Mouse (Mus musculus) embryonic facial prominence, embryonic 14.5 days (tissue): ENCODE results near the gene Kcnh5. TPM values are rescaled to one million over a fixed set of nuclear protein-coding genes. Genes with fewer than 3 reads are reported as not detected.

Experiments used
- ATAC-seq: fragments of 200-750 bp; cut with Nextera tagmentation; 2 replicates; pipeline ENCODE4 v1.8.0; 2017; ENCODE audit warnings: low read depth, moderate number of reproducible peaks, moderate TSS enrichment
- DNase-seq: peaks from one replicate; pipeline ENCODE4 v3.0.0-alpha.2; 2015; ENCODE audit warnings: low spot score
- H3K27ac ChIP-seq: fragments of 300-500 bp; sonication (generic); replicated peaks from 2 replicates; pipeline ENCODE4 v1.5.1; 2014; ENCODE audit warnings: low read depth, mild to moderate bottlenecking, low read length, moderate library complexity
- H3K27me3 ChIP-seq: fragments of 300-500 bp; sonication (generic); replicated peaks from 2 replicates; pipeline ENCODE4 v1.6.1; 2014; ENCODE audit warnings: low read length; ENCODE audit not compliant: control insufficient read depth, insufficient read depth
- H3K36me3 ChIP-seq: fragments of 300-500 bp; sonication (generic); 2 replicates; pipeline ENCODE4 v1.6.1; 2014; ENCODE audit warnings: low read length, mixed read lengths; ENCODE audit not compliant: control insufficient read depth, insufficient read depth
- H3K4me1 ChIP-seq: fragments of 300-500 bp; sonication (generic); 2 replicates; pipeline ENCODE4 v1.6.1; 2014; ENCODE audit warnings: antibody characterized with exemption, low read length; ENCODE audit not compliant: control insufficient read depth, insufficient read depth
- H3K4me2 ChIP-seq: fragments of 300-500 bp; sonication (generic); 2 replicates; pipeline ENCODE4 v1.6.1; 2014; ENCODE audit warnings: low read depth, mild to moderate bottlenecking, low read length, moderate library complexity, mixed read lengths
- H3K4me3 ChIP-seq: fragments of 300-500 bp; sonication (generic); 2 replicates; pipeline ENCODE4 v1.5.1; 2014; ENCODE audit warnings: low read depth, mild to moderate bottlenecking, low read length
- H3K9ac ChIP-seq: fragments of 300-500 bp; sonication (generic); 2 replicates; pipeline ENCODE4 v1.6.1; 2014; ENCODE audit warnings: low read depth, mild to moderate bottlenecking, low read length, moderate library complexity, mixed read lengths
- H3K9me3 ChIP-seq: fragments of 300-500 bp; sonication (generic); 2 replicates; pipeline ENCODE4 v1.6.1; 2016; ENCODE audit warnings: low read length; ENCODE audit not compliant: control insufficient read depth
- WGBS: fragments of 180-500 bp; shearing (Covaris S2); extraction: QIAGEN DNeasy Blood & Tissue Kit; methylation state at CpG from one replicate; pipeline ENCODE4 v1.1.7; 2014; 5-methylcytosine and 5-hydroxymethylcytosine counted together
- polyA plus RNA-seq: library from polyadenylated mRNA; unstranded; fragments of >200 nt; fragmentation: Nextera tagmentation; extraction: Ambion mirVana; gene quantifications from 2 replicates; pipeline ENCODE4 v1.2.1, GENCODE M21; 2014

The Kcnh5 gene
- polyA plus RNA-seq, 1 experiment from 2014 or later: 0.45 TPM

DNA sequence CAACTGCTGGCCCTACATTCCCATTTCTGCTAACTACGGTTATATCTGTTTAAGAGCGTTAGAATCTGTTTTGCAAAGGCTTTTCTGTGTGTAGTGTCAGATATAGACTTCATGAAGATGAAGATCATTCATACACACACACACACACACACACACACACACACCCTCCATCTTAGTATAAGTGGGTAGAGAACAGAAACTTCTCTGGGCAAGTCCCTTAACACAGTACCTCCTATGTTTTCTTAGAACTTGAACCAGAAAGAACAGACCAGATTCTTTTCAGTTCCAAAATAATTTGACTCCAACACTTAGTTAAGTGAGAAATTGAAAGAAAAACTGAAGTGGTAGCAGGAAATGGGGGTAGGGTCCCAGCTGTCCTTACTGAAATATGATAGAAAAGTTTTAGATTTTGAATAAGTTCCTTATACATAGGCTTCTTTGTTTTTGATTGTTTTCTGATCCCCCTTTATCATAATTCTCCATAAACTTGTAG lies 24.0 kb downstream of the Kcnh5 start:
- Histone ChIP-seq H3K4me2 (no peak overlapping the region), H3K36me3 (no peaks in the 10 kb centered on the region)
- ATAC-seq: no peak

DNA sequence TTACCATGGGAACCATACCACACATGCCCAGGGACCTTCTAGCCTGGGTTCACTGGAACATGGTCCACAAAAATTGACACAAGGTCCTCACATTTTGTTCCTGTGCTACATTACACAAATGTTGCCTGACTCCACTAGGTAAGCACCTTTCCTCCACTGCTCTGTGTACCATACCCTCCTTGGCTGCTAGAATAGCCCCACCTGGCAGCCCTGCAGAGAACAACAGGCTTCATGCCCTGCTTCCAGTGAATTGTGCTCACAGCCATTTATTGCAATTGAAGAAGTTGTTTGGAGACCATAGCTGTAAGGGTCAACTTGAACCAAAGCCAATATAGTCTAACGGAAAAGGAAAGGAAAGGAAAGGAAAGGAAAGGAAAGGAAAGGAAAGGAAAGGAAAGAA lies 37.3 kb downstream of the Kcnh5 start:
- Histone ChIP-seq H3K9me3 (no peaks in the 10 kb centered on the region), H3K4me3 (no peak overlapping the region), H3K4me2 (no peak overlapping the region), H3K27ac (no peak overlapping the region), H3K27me3 (no peaks in the 10 kb centered on the region), H3K36me3 (no peaks in the 10 kb centered on the region), H3K4me1 (no peaks in the 10 kb centered on the region), H3K9ac (no peak overlapping the region)
- DNase-seq: no peak
- 96% methylated on average over 1 of the region's 1 CpGs for WGBS
- ATAC-seq: no peak

More for the DNA sequence above, 24.0 kb downstream of the Kcnh5 start:
- no peak overlapping the region for H3K4me3 ChIP-seq
- H3K27ac ChIP-seq: no peak overlapping the region
- H3K9ac ChIP-seq: no peak overlapping the region
- H3K27me3 ChIP-seq: no peaks in the 10 kb centered on the region
- H3K4me1 ChIP-seq: no peaks in the 10 kb centered on the region
- no peaks in the 10 kb centered on the region for H3K9me3 ChIP-seq
- 91% methylated on average over 2 of the region's 2 CpGs for WGBS
- no peak for DNase-seq

GRCm38 (mm10) chr12:75091921-75092320 lies 85.2 kb downstream of the Kcnh5 start:
- no peaks in the 10 kb centered on the region for H3K36me3 ChIP-seq
- H3K4me1 ChIP-seq: no peaks in the 10 kb centered on the region
- DNase-seq (no peak), ATAC-seq (no peak)
- no peak overlapping the region for H3K9ac ChIP-seq
- no peak overlapping the region for H3K4me2 ChIP-seq
- 70% methylated on average over 5 of the region's 5 CpGs for WGBS
- H3K4me3 ChIP-seq: no peak overlapping the region
- no peaks in the 10 kb centered on the region for H3K27me3 ChIP-seq
- no peaks in the 10 kb centered on the region for H3K9me3 ChIP-seq
- no peak overlapping the region for H3K27ac ChIP-seq

- no peak overlapping the region for H3K9ac ChIP-seq
- no peaks in the 10 kb centered on the region for H3K27me3 ChIP-seq
- H3K27ac ChIP-seq: no peak overlapping the region
- no peak overlapping the region for H3K4me3 ChIP-seq
- H3K4me2 ChIP-seq: no peak overlapping the region
- H3K4me1 ChIP-seq: no peaks in the 10 kb centered on the region
- 72% methylated on average over 1 of the region's 1 CpGs for WGBS
- no peaks in the 10 kb centered on the region for H3K9me3 ChIP-seq
- H3K36me3 ChIP-seq: no peaks in the 10 kb centered on the region
- ATAC-seq: no peak
- DNase-seq: no peak
Observed at GRCm38 (mm10) chr12:75090957-75091356, 86.2 kb downstream of the Kcnh5 start.

- ATAC-seq (no peak), DNase-seq (no peak)
- Histone ChIP-seq H3K9me3 (no peaks in the 10 kb centered on the region), H3K9ac (no peak overlapping the region), H3K4me1 (no peaks in the 10 kb centered on the region), H3K27ac (no peak overlapping the region), H3K36me3 (no peaks in the 10 kb centered on the region), H3K4me2 (no peak overlapping the region), H3K27me3 (no peaks in the 10 kb centered on the region), H3K4me3 (no peak overlapping the region)
- 64% methylated on average over 5 of the region's 5 CpGs for WGBS
Observed at GRCm38 (mm10) chr12:75077175-75077574, 100.0 kb downstream of the Kcnh5 start.

DNA sequence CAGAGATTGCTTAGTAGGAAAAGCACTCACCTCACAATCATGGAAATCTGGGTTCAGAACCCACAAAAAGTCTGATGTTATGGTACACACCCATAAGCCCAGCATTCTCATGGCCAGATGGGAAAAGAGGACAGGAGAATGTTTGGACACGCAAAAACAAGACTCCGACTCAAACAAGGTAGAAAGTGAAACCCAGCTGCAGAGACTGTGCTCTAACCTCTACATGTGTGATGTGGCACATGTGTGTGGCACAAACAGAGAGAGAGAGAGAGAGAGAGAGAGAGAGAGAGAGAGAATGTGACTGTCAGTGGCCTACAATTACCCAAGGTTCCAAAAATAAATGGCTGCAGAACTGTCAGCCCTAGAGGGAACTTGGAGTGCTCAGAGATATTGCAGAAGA lies 106.1 kb downstream of the Kcnh5 start:
- no peak for DNase-seq
- Histone ChIP-seq H3K4me2 (no peak overlapping the region), H3K27ac (no peak overlapping the region), H3K9ac (no peak overlapping the region), H3K36me3 (no peaks in the 10 kb centered on the region), H3K9me3 (no peaks in the 10 kb centered on the region), H3K4me1 (no peaks in the 10 kb centered on the region), H3K27me3 (no peaks in the 10 kb centered on the region), H3K4me3 (no peak overlapping the region)
- ATAC-seq: no peak
- WGBS: 89% methylated on average over 2 of the region's 2 CpGs

- H3K4me2 ChIP-seq: no peak overlapping the region
- no peak overlapping the region for H3K27ac ChIP-seq
- H3K4me1 ChIP-seq: no peaks in the 10 kb centered on the region
- no peaks in the 10 kb centered on the region for H3K36me3 ChIP-seq
- H3K9ac ChIP-seq: no peak overlapping the region
- H3K9me3 ChIP-seq: no peaks in the 10 kb centered on the region
- ATAC-seq (no peak), DNase-seq (no peak)
- H3K27me3 ChIP-seq: no peaks in the 10 kb centered on the region
- H3K4me3 ChIP-seq: no peak overlapping the region
Observed at GRCm38 (mm10) chr12:75062571-75062970, 114.6 kb downstream of the Kcnh5 start.

DNA sequence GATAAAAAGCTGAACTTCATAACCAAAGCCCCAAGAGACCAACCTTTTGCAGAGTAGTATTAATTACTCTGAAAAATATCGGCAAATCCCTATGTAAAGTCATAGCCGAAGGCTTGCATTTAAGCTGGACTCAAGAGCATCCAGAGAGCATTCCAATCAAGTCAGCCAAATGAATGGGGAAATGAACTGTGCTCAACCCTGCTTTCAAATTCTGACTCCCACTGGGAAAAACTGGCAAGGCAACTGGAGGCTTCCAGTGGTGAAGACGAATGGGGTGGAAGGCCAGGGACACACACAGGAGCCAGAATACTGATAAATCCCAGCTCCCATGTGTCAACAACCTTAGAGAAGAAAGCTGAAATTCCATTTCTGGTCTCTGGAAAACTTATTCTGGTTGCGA lies 115.4 kb downstream of the Kcnh5 start:
- Histone ChIP-seq H3K27ac (no peak overlapping the region), H3K9me3 (no peaks in the 10 kb centered on the region), H3K4me3 (no peak overlapping the region), H3K27me3 (no peaks in the 10 kb centered on the region), H3K36me3 (no peaks in the 10 kb centered on the region), H3K9ac (no peak overlapping the region), H3K4me1 (no peaks in the 10 kb centered on the region), H3K4me2 (no peak overlapping the region)
- no peak for ATAC-seq
- no peak for DNase-seq
- WGBS: 66% methylated on average over 4 of the region's 4 CpGs

- no peak overlapping the region for H3K4me2 ChIP-seq
- H3K4me1 ChIP-seq: no peaks in the 10 kb centered on the region
- no peak for DNase-seq
- H3K36me3 ChIP-seq: no peaks in the 10 kb centered on the region
- H3K9me3 ChIP-seq: no peaks in the 10 kb centered on the region
- H3K4me3 ChIP-seq: no peak overlapping the region
- no peak overlapping the region for H3K9ac ChIP-seq
- ATAC-seq: no peak
- WGBS: 52% methylated on average over 1 of the region's 1 CpGs
- no peak overlapping the region for H3K27ac ChIP-seq
- no peaks in the 10 kb centered on the region for H3K27me3 ChIP-seq
Observed at GRCm38 (mm10) chr12:75053731-75054130, 123.4 kb downstream of the Kcnh5 start.
